Mouse (Mus musculus) T-cell, adult 66 days (primary cell): ENCODE data around the gene Myh7b. TPM values are rescaled to one million over a fixed set of nuclear protein-coding genes. Genes with fewer than 3 reads are reported as not detected.

ENCODE experiments used
- total RNA-seq, 2 experiments: library from RNA; stranded (reverse); gene quantifications; 3 replicates in 1 of 2; 4 replicates in 1 of 2; pipeline ENCODE4 v1.2.4; 2023

Myh7b gene
- not detected for total RNA-seq

GRCm38 (mm10) chr2:155610978-155611377 is at the start of gene Myh7b:
Myh7b (plus strand) TSS chr2:155611212.

GRCm38 (mm10) chr2:155592137-155592853 is 18.7 kb upstream of the Myh7b start, which contains the start of gene Gss:
Gss (minus strand) TSS chr2:155592810.

Other genes with a start within 250 kb of the Myh7b start
- gene Trp53inp2, start 230.2 kb upstream of the Myh7b start, total RNA-seq, result 10 to 100 TPM; 75.9 to 79.9 TPM
- gene Ncoa6, start 137.3 kb upstream of the Myh7b start, total RNA-seq, result 10 to 100 TPM; 70.9 to 72.0 TPM
- 10 to 100 TPM; 56.8 to 57.8 TPM for gene Acss2, start 93.3 kb upstream of the Myh7b start, total RNA-seq
- 1 to 10 TPM; 2.2 to 3.0 TPM for gene Ggt7, start 93.0 kb upstream of the Myh7b start, total RNA-seq
- gene Gss, start 18.4 kb upstream of the Myh7b start, total RNA-seq, result 10 to 100 TPM; 10.7 to 12.6 TPM
- gene Trpc4ap, start 81.2 kb downstream of the Myh7b start, total RNA-seq, result 100 to 1,000 TPM; 206 to 223 TPM
- gene Edem2, start 118.3 kb downstream of the Myh7b start, total RNA-seq, result 10 to 100 TPM; 33.0 to 33.1 TPM
- gene Gm17581, start 124.7 kb downstream of the Myh7b start, total RNA-seq, result not detected
- under 1 TPM in 1 of 2 experiments, not detected in 1; 0.67 TPM for gene Procr, start 139.9 kb downstream of the Myh7b start, total RNA-seq
- gene Mmp24, start 164.1 kb downstream of the Myh7b start, total RNA-seq, result not detected
- gene BC029722, start 208.2 kb downstream of the Myh7b start, total RNA-seq, result 10 to 100 TPM; 24.3 to 24.6 TPM
- gene Eif6, start 215.7 kb downstream of the Myh7b start, total RNA-seq, result 100 to 1,000 TPM in 1 of 2 experiments, 10 to 100 TPM in 1; 98.6 to 120 TPM
- under 1 TPM; 0.35 to 0.41 TPM for gene Fam83c, start 223.6 kb downstream of the Myh7b start, total RNA-seq